Mouse (Mus musculus): Measurements from ENCODE around the gene 4930447C04Rik.

GRCm38 (mm10) chr12:72979236-72979635 lies 38.7 kb upstream of the 4930447C04Rik start:
- no peak for TF ChIP-seq CTCF (IDR thresholded peaks at IDR 0.05; ENCODE audit: control insufficient read depth, insufficient read depth, insufficient read length)
- no peak for TF ChIP-seq MYOG (IDR thresholded peaks at IDR 0.05; ENCODE audit: control insufficient read depth, extremely low read depth, insufficient read length)
- TF ChIP-seq USF1 (IDR thresholded peaks at IDR 0.05; ENCODE audit: low read depth): no peak
- no peak for TF ChIP-seq MAX (IDR thresholded peaks at IDR 0.05)
